ENCODE assay signal across 8 mouse cellular contexts in the genomic region with DNA sequence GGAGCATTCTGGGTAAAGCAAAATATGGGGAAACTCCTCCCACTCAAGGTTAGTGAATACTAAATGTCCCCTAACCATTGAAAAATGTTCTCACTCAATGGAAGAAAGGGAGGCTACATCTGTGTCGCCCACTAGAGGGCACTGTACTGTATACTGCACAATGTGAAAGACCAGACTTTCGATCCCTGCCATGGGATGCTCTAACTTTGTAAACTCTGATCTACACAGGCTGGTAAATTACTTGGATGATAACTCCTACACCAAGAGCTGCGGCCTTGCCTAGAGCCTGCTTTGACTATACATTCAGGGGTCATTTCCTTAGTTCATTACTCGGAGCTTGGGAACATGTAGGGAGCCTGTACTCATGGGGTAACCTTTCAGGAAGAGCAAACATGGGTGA. TPM values are rescaled to one million over a fixed set of nuclear protein-coding genes. Genes with fewer than 3 reads are reported as not detected.
DNase-seq lines count a peak whose midpoint lies in the region; ATAC-seq lines count a peak whose summit lies in the region.

No protein-coding gene starts in this region.

- H3K36me3 ChIP-seq in midbrain, embryonic 10.5 days, result no peaks in the 10 kb centered on the region

- no peaks in the 10 kb centered on the region for H3K9me3 ChIP-seq in midbrain, embryonic 10.5 days (replicated peaks)

- peaks cover 22% of the 10 kb centered on the region for H3K4me1 ChIP-seq in midbrain, embryonic 10.5 days

- 0 out of 2 replicates have a peak overlapping the region, but pooled peaks have one; percentile 77 for H3K27ac ChIP-seq in midbrain, embryonic 10.5 days (replicated peaks)

- ATAC-seq in erythroid progenitor cell, adult 5-6 weeks (replicated peaks; ENCODE audit: low FRiP score, poor library complexity, severe bottlenecking), result peak; percentile 65; the same call in 1 of the 2 replicates

- no peak overlapping the region for H3K4me3 ChIP-seq in midbrain, embryonic 10.5 days

- H3K27me3 ChIP-seq in midbrain, embryonic 10.5 days (ENCODE audit: low read depth, poor library complexity, severe bottlenecking), result peaks cover 3% of the 10 kb centered on the region; the same call in 1 of the 2 replicates

- WGBS in midbrain, embryonic 10.5 days, result 21% methylated on average over 4 of the region's 4 CpGs

- peak; percentile 56 for DNase-seq in gastrocnemius, adult 18-20 months (ENCODE audit: low spot score)
- no peak for DNase-seq in gastrocnemius, postnatal 25 days
- DNase-seq in brain, adult 2 months (ENCODE audit: low read depth, low spot score), result peak; percentile 78
- peak; percentile 68 for DNase-seq in heart, postnatal 4 days
- DNase-seq in left cerebral cortex, postnatal 4 days, result peak; percentile 60
- peak; percentile 63 for DNase-seq in midbrain, embryonic 10.5 days (ENCODE audit: low spot score)
- DNase-seq in spleen, postnatal 36 days (ENCODE audit: low spot score in 2 of 2), result peak; percentile 37 to 54

- intact Hi-C loops in left cerebral cortex, postnatal 4 days (cut with DNase I), result loop anchor here (5.0 to 10.0 kb wide), 2 partner anchors 46 to 342 kb away; a partner anchor contains a TSS

RNA-seq across cellular contexts. Expression of a gene that starts 44.4 kb away (rescaled TPM):
- 1,000 to 10,000 TPM in 1 of 2 experiments, 100 to 1,000 TPM in 1; 992 to 1,504 TPM for total RNA-seq in gastrocnemius, adult 18-20 months (2021)
- 1,000 to 10,000 TPM; 1,183 to 1,197 TPM for total RNA-seq in gastrocnemius, postnatal 25 days (2021)
- 753 and 884 TPM in 2 replicates for total RNA-seq in erythroid progenitor cell, adult 5-6 weeks (2015; ENCODE audit: low replicate concordance)
- total RNA-seq in erythroid progenitor cell, adult 5-6 weeks (2017; ENCODE audit: low replicate concordance), result 686 and 716 TPM in 2 replicates
- total RNA-seq in heart, postnatal 4 days (2021), result 1,000 to 10,000 TPM; 1,168 to 1,187 TPM
- 1,000 to 10,000 TPM; 2,038 to 2,082 TPM for total RNA-seq in left cerebral cortex, postnatal 4 days (2021)
- polyA plus RNA-seq in midbrain, embryonic 10.5 days (2016; fragmentation: Nextera tagmentation; extraction: Ambion mirVana), result 3,165 and 3,904 TPM in 2 replicates
